Mouse (Mus musculus) frontal cortex, postnatal 25 days (tissue): ENCODE measurements around the gene Cops9.

ENCODE experiments used
- DNase-seq, 2 experiments: peaks; one replicate each; pipeline ENCODE4 v3.0.0; 2022; ENCODE audit warnings: low spot score in 2 of 2

Gene Cops9

GRCm38 (mm10) chr1:92605482-92605881, 36.3 kb downstream of the Cops9 start, which contains the start of gene Olfr1410:
Olfr1410 (plus strand) TSS chr1:92605782.
- no peak for DNase-seq

GRCm38 (mm10) chr1:92596019-92596418, 45.8 kb downstream of the Cops9 start:
- DNase-seq, result no peak

GRCm38 (mm10) chr1:92594111-92594510, 47.7 kb downstream of the Cops9 start, which contains the start of gene Olfr1411:
Olfr1411 (plus strand) TSS chr1:92594411.
- DNase-seq, result no peak
